Mouse (Mus musculus) monocyte, adult 5-6 weeks (primary cell): ENCODE data around the gene Lrrc56. TPM values are rescaled to one million over a fixed set of nuclear protein-coding genes. Genes with fewer than 3 reads are reported as not detected.
A peak's percentile ranks its signal among the peaks of the same experiment; 100 is the strongest.

Experiments
- ATAC-seq: fragments of 153-309, 156-312 bp; replicated peaks from 2 replicates; pipeline ENCODE4 v1.8.0; 2017; ENCODE audit warnings: mild to moderate bottlenecking; ENCODE audit not compliant: low TSS enrichment, insufficient number of reproducible peaks, severe bottlenecking, poor library complexity, low FRiP score
- total RNA-seq: library from RNA; stranded (forward); fragments of 200-1000, 200-491, 200-594 nt; gene quantifications from 3 replicates; pipeline ENCODE4 v1.2.3, GENCODE M21; 2017

Gene Lrrc56
- 2.1 to 2.8 TPM (median 2.1 TPM) in 3 replicates for total RNA-seq

GRCm38 (mm10) chr7:141193948-141194347, at the start of gene Lrrc56, which contains the start of gene Hras:
Gene Lrrc56, plus strand, starts transcription at chr7:141194157.
Gene Hras, minus strand, starts transcription at chr7:141194005.
- ATAC-seq = peak; percentile 87

DNA sequence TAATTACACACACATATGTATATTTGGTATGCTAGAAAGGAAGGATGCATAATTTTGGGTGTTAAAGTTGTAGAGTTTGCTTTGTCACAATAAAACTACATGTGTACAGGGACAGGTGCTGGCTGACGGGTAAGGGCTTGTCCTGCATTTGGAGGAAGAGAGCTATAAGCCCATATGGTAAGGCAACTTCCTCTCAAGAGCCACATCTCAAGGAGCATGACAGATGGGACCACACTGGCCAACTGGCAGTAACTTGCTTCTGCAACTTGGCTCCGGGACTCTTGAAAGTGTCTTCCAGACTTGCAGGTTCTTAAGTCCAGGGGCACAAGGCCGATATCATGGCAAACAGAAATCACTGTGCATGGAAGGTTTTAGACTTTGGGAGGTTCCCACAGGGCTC, 49.3 kb upstream of the Lrrc56 start:
- no peak for ATAC-seq

GRCm38 (mm10) chr7:141145403-141145802, 48.6 kb upstream of the Lrrc56 start:
- ATAC-seq = no peak

- no peak for ATAC-seq
Measured at GRCm38 (mm10) chr7:141146043-141146595, 47.8 kb upstream of the Lrrc56 start.

- ATAC-seq = no peak
Measured at GRCm38 (mm10) chr7:141147044-141147443, 46.9 kb upstream of the Lrrc56 start.

DNA sequence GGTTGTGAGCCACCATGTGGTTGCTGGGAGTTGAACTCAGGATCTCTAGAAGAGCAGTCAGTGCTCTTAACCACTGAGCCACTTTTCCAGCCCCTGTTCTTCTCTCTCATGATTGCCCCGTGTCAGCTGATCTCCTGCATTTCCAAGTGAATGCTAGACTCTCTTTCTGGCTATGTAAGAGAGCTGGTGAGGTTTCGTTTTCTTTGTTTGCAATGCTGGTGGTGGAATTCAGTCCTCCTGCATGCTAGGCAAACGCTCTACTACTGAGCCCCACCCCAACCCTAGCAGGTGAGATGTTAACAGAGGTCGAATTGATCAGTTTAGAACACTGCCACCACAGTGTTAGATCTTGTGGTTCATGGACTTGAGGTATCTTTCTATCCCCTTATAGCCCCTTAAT, 45.3 kb upstream of the Lrrc56 start:
- no peak for ATAC-seq

- no peak for ATAC-seq
Measured at GRCm38 (mm10) chr7:141155362-141155761, 38.6 kb upstream of the Lrrc56 start.

DNA sequence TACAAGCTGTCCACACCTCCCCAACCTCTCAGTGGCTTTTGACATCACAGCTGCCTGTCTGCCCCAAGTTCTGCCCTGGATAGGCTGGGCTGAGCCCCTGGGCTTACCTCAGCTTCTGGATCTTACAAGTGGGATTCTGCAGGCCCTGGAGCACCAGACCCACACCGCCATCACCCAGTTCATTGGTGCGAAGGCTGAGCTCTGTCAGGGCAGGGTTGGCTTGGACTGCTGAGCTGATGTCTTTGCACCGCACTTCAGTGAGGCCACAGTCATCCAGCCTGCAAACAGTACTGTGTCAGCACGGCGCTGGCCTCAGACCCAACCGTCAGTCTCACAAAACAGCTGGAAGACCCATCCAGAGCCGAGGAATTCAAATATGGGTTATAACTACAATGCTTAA, 29.6 kb upstream of the Lrrc56 start:
- ATAC-seq = no peak

DNA sequence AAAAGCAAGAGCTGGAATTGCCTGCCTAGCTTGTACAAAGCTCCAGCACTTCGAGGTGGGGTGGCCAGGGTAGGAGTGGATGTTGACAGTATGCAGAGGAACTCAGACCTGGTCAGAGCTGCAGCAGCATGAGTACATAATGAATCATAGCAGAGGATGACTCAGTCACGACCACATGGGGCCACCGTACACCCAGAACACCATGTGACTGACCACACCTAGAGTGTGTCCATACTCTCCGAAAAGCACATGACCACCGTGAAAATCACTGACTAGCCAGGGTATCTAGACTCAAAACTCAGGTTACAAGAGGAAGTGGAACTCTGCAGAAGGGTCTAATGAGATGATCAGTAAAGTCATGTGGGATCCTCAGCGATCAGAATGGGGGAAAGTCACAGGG, 29.1 kb upstream of the Lrrc56 start:
- peak; percentile 76 for ATAC-seq

- no peak for ATAC-seq
Measured at GRCm38 (mm10) chr7:141167901-141168517, 25.9 kb upstream of the Lrrc56 start.

GRCm38 (mm10) chr7:141168518-141168953, 25.4 kb upstream of the Lrrc56 start:
- ATAC-seq = peak; percentile 65

DNA sequence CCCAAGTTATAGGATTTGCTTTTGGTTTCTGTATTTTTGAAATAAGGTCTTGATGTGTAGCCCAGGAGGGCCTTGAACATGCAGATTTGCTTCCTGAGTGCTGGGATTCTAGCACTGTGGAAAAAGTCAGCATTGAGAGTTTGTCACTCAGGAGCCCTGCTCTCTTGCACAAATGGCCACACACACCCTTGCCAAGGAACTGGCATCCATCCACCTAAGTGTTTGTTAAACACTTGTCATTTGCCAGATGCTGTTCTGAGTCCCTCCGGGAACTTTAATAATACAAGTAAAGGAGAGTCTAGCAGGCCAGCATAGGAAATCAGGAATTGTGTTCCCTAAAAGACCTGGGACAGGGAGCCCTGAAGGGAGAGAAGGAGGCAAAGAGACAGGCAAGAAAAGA, 24.7 kb upstream of the Lrrc56 start:
- ATAC-seq = no peak

GRCm38 (mm10) chr7:141169866-141170265, 24.1 kb upstream of the Lrrc56 start:
- ATAC-seq = no peak

- ATAC-seq = peak; percentile 83
Measured at GRCm38 (mm10) chr7:141172116-141173006, 21.6 kb upstream of the Lrrc56 start, which contains the start of gene Rnh1. Gene Rnh1, minus strand, starts transcription at chr7:141172857.

DNA sequence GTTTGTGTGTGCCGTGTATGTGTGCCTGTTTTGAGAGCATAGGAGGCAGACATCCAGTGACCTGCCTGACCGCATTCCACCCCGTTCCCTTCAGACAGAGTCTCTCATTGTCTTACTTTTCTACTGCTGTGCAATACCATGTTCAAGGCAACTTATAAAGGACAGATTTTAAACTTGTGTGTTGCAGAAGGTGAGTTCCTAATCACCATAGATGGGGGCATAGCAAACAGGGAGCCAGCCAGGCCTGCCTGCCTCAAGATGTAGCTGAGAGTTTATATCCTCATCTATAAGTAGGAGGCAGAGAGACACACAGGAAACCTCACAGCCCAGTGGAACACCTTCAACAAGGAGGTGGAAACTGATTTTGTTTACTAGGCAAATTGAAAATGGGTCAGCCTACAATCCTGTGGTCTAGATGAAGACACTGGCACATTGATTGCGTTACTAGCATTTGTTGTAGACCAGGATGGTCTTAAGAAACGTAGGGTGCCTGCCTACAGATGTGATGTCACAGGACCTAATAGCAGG, 20.6 kb upstream of the Lrrc56 start:
- ATAC-seq = no peak

GRCm38 (mm10) chr7:141175068-141175467, 18.9 kb upstream of the Lrrc56 start:
- ATAC-seq = no peak

DNA sequence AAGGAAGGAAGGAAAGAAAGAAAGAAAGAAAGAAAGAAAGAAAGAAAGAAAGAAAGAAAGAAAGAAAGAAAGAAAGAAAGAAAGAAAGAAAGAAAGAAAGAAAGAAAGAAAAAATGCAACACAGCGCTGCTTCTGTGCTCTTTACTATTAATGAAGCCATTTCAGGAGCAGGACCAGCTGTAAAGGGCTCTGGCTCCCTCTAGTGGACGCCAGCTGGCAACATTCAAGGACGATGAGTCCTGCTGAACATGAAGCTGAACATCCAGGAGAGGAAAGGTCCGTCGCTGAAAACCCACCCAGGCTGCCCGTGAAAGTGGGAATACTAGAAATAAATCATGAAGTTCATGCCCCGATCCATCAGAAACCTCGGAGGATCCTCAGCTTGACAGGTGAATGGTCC, 17.8 kb upstream of the Lrrc56 start:
- ATAC-seq = peak; percentile 70

- no peak for ATAC-seq
Measured at GRCm38 (mm10) chr7:141188194-141188593, 5.8 kb upstream of the Lrrc56 start.

DNA sequence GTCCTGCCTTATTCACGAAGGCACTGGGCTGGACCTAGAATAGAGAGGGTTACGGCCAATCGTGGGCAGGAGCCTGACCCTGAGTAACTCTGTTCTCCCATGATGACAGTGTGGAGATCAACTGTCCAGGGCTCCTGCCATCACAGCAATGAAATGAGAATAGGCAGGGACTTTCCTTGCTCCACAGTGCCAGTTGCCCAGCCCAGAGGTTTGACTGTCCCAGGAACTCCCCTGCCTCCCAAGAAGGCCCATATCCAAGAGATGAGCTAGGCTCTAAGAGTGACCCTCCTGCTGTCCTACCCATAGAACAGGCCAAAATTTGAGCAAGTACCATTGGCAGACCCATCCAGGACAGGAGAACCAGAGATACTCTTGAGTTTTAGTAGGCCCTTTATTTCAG, 5.2 kb upstream of the Lrrc56 start:
- no peak for ATAC-seq
